Mouse (Mus musculus) adrenal gland, adult 8-10 months (tissue): ENCODE measurements around the gene Iqcf6. TPM values are rescaled to one million over a fixed set of nuclear protein-coding genes. Genes with fewer than 3 reads are reported as not detected.

ENCODE experiments used
- DNase-seq: peaks from one replicate; pipeline ENCODE4 v3.0.0; 2022
- total RNA-seq, 4 experiments: library from RNA; stranded (reverse); gene quantifications; 2 replicates each; pipeline ENCODE4 v1.2.4; 2022

Iqcf6 gene
- total RNA-seq, 4 experiments from 2014 or later, result not detected

GRCm38 (mm10) chr9:106657592-106657991 lies 31.2 kb downstream of the Iqcf6 start:
- no peak for DNase-seq

- DNase-seq, result no peak
These were observed 33.1 kb downstream of the Iqcf6 start for GRCm38 (mm10) chr9:106659441-106659840.

- no peak for DNase-seq
These were observed 33.6 kb downstream of the Iqcf6 start for GRCm38 (mm10) chr9:106659935-106660334.

- no peak for DNase-seq
These were observed 36.8 kb downstream of the Iqcf6 start for GRCm38 (mm10) chr9:106663200-106663599.

- no peak for DNase-seq
These were observed 38.1 kb downstream of the Iqcf6 start for GRCm38 (mm10) chr9:106664433-106664832.

- no peak for DNase-seq
These were observed 38.5 kb downstream of the Iqcf6 start for GRCm38 (mm10) chr9:106664856-106665255.

GRCm38 (mm10) chr9:106673860-106674259 lies 47.5 kb downstream of the Iqcf6 start:
- no peak for DNase-seq

GRCm38 (mm10) chr9:106675480-106675879 lies 49.1 kb downstream of the Iqcf6 start:
- peak; percentile 64 for DNase-seq

- no peak for DNase-seq
These were observed 49.6 kb downstream of the Iqcf6 start for GRCm38 (mm10) chr9:106675965-106676364.

- DNase-seq, result no peak
These were observed 50.2 kb downstream of the Iqcf6 start for GRCm38 (mm10) chr9:106676571-106676970.

Other genes with a start within 250 kb of the Iqcf6 start
- gene Rpl29, start 197.1 kb upstream of the Iqcf6 start, total RNA-seq, result 100 to 1,000 TPM; 369 to 422 (median 377) TPM
- gene Acy1, start 188.3 kb upstream of the Iqcf6 start, total RNA-seq, result 10 to 100 TPM; 15.4 to 21.4 (median 18.2) TPM
- 10 to 100 TPM; 46.4 to 65.7 (median 49.1) TPM for gene Abhd14b, start 179.1 kb upstream of the Iqcf6 start, total RNA-seq
- 10 to 100 TPM; 24.8 to 32.3 (median 26.4) TPM for gene Abhd14a, start 178.9 kb upstream of the Iqcf6 start, total RNA-seq
- 10 to 100 TPM; 20.4 to 47.9 (median 34.8) TPM for gene Pcbp4, start 173.3 kb upstream of the Iqcf6 start, total RNA-seq
- gene Gpr62, start 160.6 kb upstream of the Iqcf6 start, total RNA-seq, result under 1 TPM; 0.28 to 0.62 (median 0.46) TPM
- 10 to 100 TPM; 34.2 to 53.4 (median 35.9) TPM for gene Rrp9, start 150.6 kb upstream of the Iqcf6 start, total RNA-seq
- gene Parp3, start 149.6 kb upstream of the Iqcf6 start, total RNA-seq, result 10 to 100 TPM; 40.6 to 86.0 (median 52.7) TPM
- not detected for gene Iqcf1, start 126.6 kb upstream of the Iqcf6 start, total RNA-seq
- not detected for gene Iqcf5, start 112.0 kb upstream of the Iqcf6 start, total RNA-seq
- gene Iqcf3, start 65.0 kb upstream of the Iqcf6 start, total RNA-seq, result not detected
- gene Iqcf4, start 55.6 kb upstream of the Iqcf6 start, total RNA-seq, result not detected
- not detected for gene Grm2, start 29.5 kb downstream of the Iqcf6 start, total RNA-seq
- gene Tex264, start 59.3 kb downstream of the Iqcf6 start, total RNA-seq, result 100 to 1,000 TPM; 123 to 161 (median 141) TPM
- gene Rad54l2, start 162.6 kb downstream of the Iqcf6 start, total RNA-seq, result 10 to 100 TPM; 19.8 to 25.7 (median 22.2) TPM
- 10 to 100 TPM; 32.4 to 50.2 (median 37.7) TPM for gene Dcaf1, start 195.3 kb downstream of the Iqcf6 start, total RNA-seq